Mouse (Mus musculus) erythroblast, embryonic 14.5 days (primary cell): ENCODE results near the gene Gm1604a.
"Not testable (repeated sequence)": the region's sequence is repeated elsewhere in the genome, so short reads cannot be mapped to it uniquely, and the experiment has no call there.

Experiments used
- GATA1 ChIP-seq: IDR thresholded peaks from 2 replicates; pipeline ENCODE4 v1.6.1; 2012; ENCODE audit warnings: low read length, inconsistent platforms, mixed read lengths
- TAL1 ChIP-seq: IDR thresholded peaks from 3 replicates; pipeline ENCODE4 v1.6.1; 2012; ENCODE audit warnings: low read length, inconsistent platforms, mixed read lengths

DNA sequence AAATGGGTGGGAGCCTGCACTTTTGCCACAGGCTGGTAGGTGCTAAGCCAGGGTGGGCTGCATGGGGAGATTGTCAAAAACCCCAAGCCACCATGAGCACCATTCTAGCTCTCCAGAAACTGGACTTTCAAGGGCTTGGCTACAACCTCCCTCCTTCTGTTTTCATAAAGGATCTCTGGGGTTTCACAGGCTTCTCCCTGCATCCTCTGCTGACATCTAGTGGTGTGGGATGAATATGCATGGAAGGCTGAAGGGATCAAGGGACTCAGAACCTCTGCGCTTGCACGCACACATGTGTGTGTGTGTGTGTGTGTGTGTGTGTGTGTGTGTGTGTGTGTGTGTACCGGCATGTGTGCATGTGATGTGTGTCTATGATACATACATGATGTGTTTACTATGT lies 49.1 kb downstream of the Gm1604a start:
- TF ChIP-seq GATA1, TAL1: not testable (repeated sequence)
